Mouse (Mus musculus) myocyte (in vitro differentiated cells): Measurements from ENCODE around the gene Gm42791.

Experiments used
- CEBPB ChIP-seq: IDR thresholded peaks from 2 replicates; pipeline ENCODE4 v1.6.1; 2011; ENCODE audit warnings: mild to moderate bottlenecking, moderate library complexity; ENCODE audit not compliant: poor library complexity, insufficient read depth, severe bottlenecking
- E2F4 ChIP-seq: IDR thresholded peaks from one replicate; pipeline ENCODE4 v1.6.1; 2011; ENCODE audit warnings: mild to moderate bottlenecking, control low read depth, moderate library complexity; ENCODE audit not compliant: insufficient read depth
- MAX ChIP-seq: IDR thresholded peaks from one replicate; pipeline ENCODE4 v1.6.1; 2011; ENCODE audit warnings: low read depth, mild to moderate bottlenecking, control low read depth
- POLR2A ChIP-seq: IDR thresholded peaks from one replicate; pipeline ENCODE4 v1.6.1; 2011; ENCODE audit warnings: low read depth, mild to moderate bottlenecking, control low read depth, moderate library complexity; ENCODE audit not compliant: insufficient read length
- REST ChIP-seq: IDR thresholded peaks from one replicate; pipeline ENCODE4 v1.6.1; 2011; ENCODE audit warnings: mild to moderate bottlenecking, control low read depth, moderate library complexity; ENCODE audit not compliant: insufficient read depth, insufficient read length
- TCF12 ChIP-seq: IDR thresholded peaks from one replicate; pipeline ENCODE4 v1.6.1; 2011; ENCODE audit warnings: mild to moderate bottlenecking, control low read depth; ENCODE audit not compliant: poor library complexity, insufficient read depth, severe bottlenecking
- TCF3 ChIP-seq: IDR thresholded peaks from one replicate; pipeline ENCODE4 v1.6.1; 2011; ENCODE audit warnings: low read depth, control low read depth; ENCODE audit not compliant: insufficient read length

GRCm38 (mm10) chr5:149016261-149016660 is 21.3 kb upstream of the Gm42791 start:
- TF ChIP-seq POLR2A, result no peak
- TF ChIP-seq E2F4, result no peak
- TF ChIP-seq MAX, result no peak
- TF ChIP-seq TCF3, result no peak
- no peak for TF ChIP-seq TCF12
- no peak for TF ChIP-seq REST
- no peak for TF ChIP-seq CEBPB
